Mouse (Mus musculus): ENCODE data around the gene Tceal5.
"Not testable (repeated sequence)": the region's sequence is repeated elsewhere in the genome, so short reads cannot be mapped to it uniquely, and the experiment has no call there.

Tceal5 gene

GRCm38 (mm10) chrX:136203664-136204066 is at the start of gene Tceal5:
Gene Tceal5, minus strand, starts transcription at chrX:136203876.
- DNase-seq (ENCODE audit: low read depth) = no peak

GRCm38 (mm10) chrX:136252023-136252729 is 48.5 kb upstream of the Tceal5 start:
- DNase-seq (ENCODE audit: low read depth) = no peak

- DNase-seq (ENCODE audit: low read depth) = no peak
Observed at GRCm38 (mm10) chrX:136249671-136250070, 46.0 kb upstream of the Tceal5 start.

GRCm38 (mm10) chrX:136248811-136249210 is 45.1 kb upstream of the Tceal5 start:
- no peak for DNase-seq (ENCODE audit: low read depth)

GRCm38 (mm10) chrX:136245521-136246071 is 41.9 kb upstream of the Tceal5 start:
- no peak for DNase-seq (ENCODE audit: low read depth)

GRCm38 (mm10) chrX:136244574-136245229 is 41.0 kb upstream of the Tceal5 start, which contains the start of gene Tceal9:
Gene Tceal9, plus strand, starts transcription at chrX:136245079.
- peak; percentile 60 for DNase-seq (ENCODE audit: low read depth)

GRCm38 (mm10) chrX:136243181-136243580 is 39.5 kb upstream of the Tceal5 start:
- DNase-seq (ENCODE audit: low read depth) = no peak

GRCm38 (mm10) chrX:136238118-136238517 is 34.4 kb upstream of the Tceal5 start:
- DNase-seq (ENCODE audit: low read depth) = no peak

- no peak for DNase-seq (ENCODE audit: low read depth)
Observed at GRCm38 (mm10) chrX:136227768-136228167, 24.1 kb upstream of the Tceal5 start.

GRCm38 (mm10) chrX:136223714-136224113 is 20.0 kb upstream of the Tceal5 start:
- no peak for DNase-seq (ENCODE audit: low read depth)

GRCm38 (mm10) chrX:136216303-136216702 is 12.6 kb upstream of the Tceal5 start:
- no peak for DNase-seq (ENCODE audit: low read depth)

- DNase-seq (ENCODE audit: low read depth) = not testable (repeated sequence)
Observed at GRCm38 (mm10) chrX:136214729-136215677, 11.3 kb upstream of the Tceal5 start, which contains the start of the genes Tceal7 and Bex1. Gene Tceal7, plus strand, starts transcription at chrX:136214779. Gene Bex1, minus strand, starts transcription at chrX:136215513.

GRCm38 (mm10) chrX:136213396-136213795 is 9.7 kb upstream of the Tceal5 start:
- no peak for DNase-seq (ENCODE audit: low read depth)

GRCm38 (mm10) chrX:136204406-136204805 is 730 bp upstream of the Tceal5 start:
- no peak for DNase-seq (ENCODE audit: low read depth)

- DNase-seq (ENCODE audit: low read depth) = no peak
Observed at GRCm38 (mm10) chrX:136203257-136203656, 419 bp downstream of the Tceal5 start.

- no peak for DNase-seq (ENCODE audit: low read depth)
Observed at GRCm38 (mm10) chrX:136196873-136197272, 6.8 kb downstream of the Tceal5 start.

GRCm38 (mm10) chrX:136195193-136195944 is 8.3 kb downstream of the Tceal5 start:
- DNase-seq (ENCODE audit: low read depth) = no peak

GRCm38 (mm10) chrX:136183107-136183506 is 20.6 kb downstream of the Tceal5 start:
- DNase-seq (ENCODE audit: low read depth) = no peak

- no peak for DNase-seq (ENCODE audit: low read depth)
Observed at GRCm38 (mm10) chrX:136180897-136181553, 22.7 kb downstream of the Tceal5 start.

GRCm38 (mm10) chrX:136172786-136173185 is 30.9 kb downstream of the Tceal5 start:
- DNase-seq (ENCODE audit: low read depth) = no peak
